Mouse (Mus musculus) megakaryocyte, embryonic 14.5 days (primary cell): ENCODE data around the gene Psmd2.

Experiments used
- FLI1 ChIP-seq: IDR thresholded peaks from 2 replicates; pipeline ENCODE4 v1.6.1; 2012; ENCODE audit warnings: low read length, inconsistent platforms, mixed read lengths
- GATA1 ChIP-seq: IDR thresholded peaks from 3 replicates; pipeline ENCODE4 v1.6.1; 2012; ENCODE audit warnings: mixed read lengths, low read length, inconsistent platforms, borderline replicate concordance

GRCm38 (mm10) chr16:20610501-20611356 lies 40.7 kb upstream of the Psmd2 start:
- TF ChIP-seq FLI1 (no peak), GATA1 (no peak)
